Mouse (Mus musculus) c-Kit-positive CD71-positive TER-119-negative erythroid progenitor cells, embryonic 14.5 days (primary cell): ENCODE data around the gene Rps29.
"Not testable (repeated sequence)": the region's sequence is repeated elsewhere in the genome, so short reads cannot be mapped to it uniquely, and the experiment has no call there.

Experiments
- DNase-seq: peaks from one replicate; pipeline ENCODE4 v3.0.0-alpha.2; 2013; ENCODE audit warnings: low read depth

Gene Rps29

GRCm38 (mm10) chr12:69179371-69179770 is 20.4 kb upstream of the Rps29 start:
- DNase-seq: no peak

GRCm38 (mm10) chr12:69177526-69177925 is 18.5 kb upstream of the Rps29 start:
- no peak for DNase-seq

GRCm38 (mm10) chr12:69175975-69176374 is 17.0 kb upstream of the Rps29 start:
- no peak for DNase-seq

GRCm38 (mm10) chr12:69171307-69171706 is 12.3 kb upstream of the Rps29 start:
- DNase-seq: no peak

GRCm38 (mm10) chr12:69168461-69169106 is 9.6 kb upstream of the Rps29 start, which contains the start of gene Lrr1:
Gene Lrr1, plus strand, starts transcription at chr12:69168814.
- peak; percentile 69 for DNase-seq

GRCm38 (mm10) chr12:69167656-69168460 is 8.9 kb upstream of the Rps29 start:
- DNase-seq: no peak

GRCm38 (mm10) chr12:69166861-69167581 is 8.0 kb upstream of the Rps29 start:
- DNase-seq: not testable (repeated sequence)

- DNase-seq: peak; percentile 43
Observed at GRCm38 (mm10) chr12:69164904-69165303, 5.9 kb upstream of the Rps29 start.

- DNase-seq: not testable (repeated sequence)
Observed at GRCm38 (mm10) chr12:69163586-69163985, 4.6 kb upstream of the Rps29 start.

GRCm38 (mm10) chr12:69160677-69161076 is 1.7 kb upstream of the Rps29 start:
- DNase-seq: not testable (repeated sequence)

GRCm38 (mm10) chr12:69159578-69159940 is 573 bp upstream of the Rps29 start:
- peak; percentile 79 for DNase-seq

GRCm38 (mm10) chr12:69158366-69158764 is 621 bp downstream of the Rps29 start:
- no peak for DNase-seq

- DNase-seq: peak; percentile 55
Observed at GRCm38 (mm10) chr12:69157107-69157506, 1.9 kb downstream of the Rps29 start.

- no peak for DNase-seq
Observed at GRCm38 (mm10) chr12:69156436-69156835, 2.5 kb downstream of the Rps29 start.

- no peak for DNase-seq
Observed at GRCm38 (mm10) chr12:69155923-69156322, 3.1 kb downstream of the Rps29 start.

- DNase-seq: no peak
Observed at GRCm38 (mm10) chr12:69150049-69150448, 8.9 kb downstream of the Rps29 start.

GRCm38 (mm10) chr12:69147166-69147735 is 11.7 kb downstream of the Rps29 start:
- DNase-seq: no peak

- no peak for DNase-seq
Observed at GRCm38 (mm10) chr12:69143460-69143859, 15.5 kb downstream of the Rps29 start.

- DNase-seq: no peak
Observed at GRCm38 (mm10) chr12:69139841-69140240, 19.1 kb downstream of the Rps29 start.

- DNase-seq: no peak
Observed at GRCm38 (mm10) chr12:69139201-69139600, 19.8 kb downstream of the Rps29 start.

GRCm38 (mm10) chr12:69131981-69132380 is 27.0 kb downstream of the Rps29 start:
- no peak for DNase-seq

- DNase-seq: no peak
Observed at GRCm38 (mm10) chr12:69131267-69131666, 27.7 kb downstream of the Rps29 start.
